Mouse (Mus musculus): Measurements from ENCODE around the gene Sh3bp1. TPM values are rescaled to one million over a fixed set of nuclear protein-coding genes. Genes with fewer than 3 reads are reported as not detected.

Sh3bp1 gene
- polyA plus RNA-seq, 1 experiment from 2014 or later = 14.5 TPM

DNA sequence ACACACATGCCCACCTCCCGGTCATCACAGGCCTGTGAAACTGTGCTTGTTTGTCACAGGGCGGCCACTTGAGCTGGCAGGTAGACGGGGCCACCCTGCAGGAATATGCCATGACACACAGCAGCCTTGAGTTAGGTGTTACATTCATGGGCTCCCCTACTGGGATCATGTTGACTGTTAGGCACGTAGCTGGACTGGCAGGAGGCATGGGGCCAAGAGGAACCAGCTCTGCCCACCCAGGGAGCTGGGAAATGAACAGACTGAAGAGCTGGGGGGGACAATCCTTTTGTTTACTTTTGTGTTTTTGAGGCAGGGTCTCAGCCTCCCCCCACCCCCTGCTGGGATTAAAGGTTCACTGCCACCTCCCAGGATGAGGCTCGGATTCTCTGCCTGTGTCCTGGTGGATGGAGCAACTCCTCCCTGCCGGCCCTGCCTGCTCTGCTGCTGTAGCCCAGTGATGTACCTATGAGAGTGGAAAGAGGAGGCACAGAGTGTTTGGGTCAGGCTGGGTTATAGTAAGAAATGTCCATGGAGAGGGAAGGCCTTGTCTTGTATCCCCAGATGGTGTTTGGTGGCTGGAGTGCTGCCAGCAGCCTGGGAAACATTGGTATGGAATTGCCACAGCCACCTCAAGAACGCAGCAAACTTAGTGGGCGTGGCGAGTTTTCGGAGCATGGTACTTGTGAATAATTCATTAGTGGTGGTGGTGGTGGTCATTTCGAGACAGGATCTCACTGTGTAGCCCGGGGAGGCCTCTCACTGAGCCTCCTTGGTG, 16.7 kb downstream of the Sh3bp1 start:
- 69% methylated on average over 12 of the region's 12 CpGs for WGBS
- peak overlapping the region; percentile 98 for H3K4me2 ChIP-seq (ENCODE audit: low read length)
- H3K9me3 ChIP-seq (ENCODE audit: control insufficient read depth, low read length) = no peaks in the 10 kb centered on the region
- H3K4me3 ChIP-seq (ENCODE audit: control insufficient read depth in 1 of 2, insufficient read depth in 1 of 2, low read depth in 1 of 2, low read length in 2 of 2) = no peak overlapping the region
- H3K36me3 ChIP-seq (ENCODE audit: control insufficient read depth, insufficient read depth, low read length) = peaks cover 23% of the 10 kb centered on the region
- no peak overlapping the region for H3K27ac ChIP-seq (replicated peaks in 1 of 2; ENCODE audit: control insufficient read depth in 1 of 2, insufficient read depth in 1 of 2, low read depth in 2 of 2, low read length in 2 of 2)
- H3K4me1 ChIP-seq (ENCODE audit: control insufficient read depth in 2 of 2, insufficient read depth in 2 of 2, low read length in 2 of 2) = peaks cover 10 to 20% of the 10 kb centered on the region in 2 experiments; a peak in 3 of 4 replicates
- ATAC-seq (ENCODE audit: insufficient number of reproducible peaks, insufficient read depth, low FRiP score, low read depth) = no peak
- H3K9ac ChIP-seq (ENCODE audit: low read length) = 0 out of 2 replicates have a peak overlapping the region, but pooled peaks have one; percentile 18
- no peaks in the 10 kb centered on the region for H3K27me3 ChIP-seq (ENCODE audit: control insufficient read depth, insufficient read depth, low read length)

- H3K36me3 ChIP-seq (ENCODE audit: control insufficient read depth, insufficient read depth, low read length) = peaks cover 18% of the 10 kb centered on the region
- no peak overlapping the region for H3K4me2 ChIP-seq (ENCODE audit: low read length)
- H3K9ac ChIP-seq (ENCODE audit: low read length) = no peak overlapping the region
- no peak for ATAC-seq (ENCODE audit: insufficient number of reproducible peaks, insufficient read depth, low FRiP score, low read depth)
- H3K4me3 ChIP-seq (ENCODE audit: control insufficient read depth in 1 of 2, insufficient read depth in 1 of 2, low read depth in 1 of 2, low read length in 2 of 2) = no peak overlapping the region
- no peaks in the 10 kb centered on the region for H3K27me3 ChIP-seq (ENCODE audit: control insufficient read depth, insufficient read depth, low read length)
- H3K9me3 ChIP-seq (ENCODE audit: control insufficient read depth, low read length) = no peaks in the 10 kb centered on the region
- no peak overlapping the region for H3K27ac ChIP-seq (replicated peaks in 1 of 2; ENCODE audit: control insufficient read depth in 1 of 2, insufficient read depth in 1 of 2, low read depth in 2 of 2, low read length in 2 of 2)
- WGBS = 92% methylated on average over 23 of the region's 23 CpGs
- peaks cover 10 to 20% of the 10 kb centered on the region in 2 experiments; a peak in 3 of 4 replicates for H3K4me1 ChIP-seq (ENCODE audit: control insufficient read depth in 2 of 2, insufficient read depth in 2 of 2, low read length in 2 of 2)
Measured at GRCm38 (mm10) chr15:78918126-78918525, 18.6 kb downstream of the Sh3bp1 start.

DNA sequence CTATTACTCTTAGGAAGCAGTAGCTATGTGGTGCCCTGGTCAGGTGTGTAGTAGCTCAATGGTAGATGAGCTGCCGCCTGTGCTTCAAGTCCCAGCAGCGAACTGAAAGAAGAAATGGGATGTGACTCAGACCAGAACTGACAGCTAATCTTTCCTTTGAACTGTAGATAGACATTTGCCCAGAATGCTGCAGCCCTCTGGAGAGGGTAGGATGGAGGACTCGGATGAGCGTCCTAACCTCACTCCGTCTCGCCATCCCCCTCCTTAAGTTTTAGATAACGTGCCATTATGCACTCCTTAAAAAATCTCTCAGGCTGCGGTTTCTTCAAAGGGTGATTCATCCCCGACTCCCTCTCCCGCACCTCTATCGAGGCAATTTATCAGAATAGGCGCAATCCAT, 20.3 kb downstream of the Sh3bp1 start:
- Histone ChIP-seq H3K27ac (replicated peaks in 1 of 2; ENCODE audit: control insufficient read depth in 1 of 2, insufficient read depth in 1 of 2, low read depth in 2 of 2, low read length in 2 of 2) (no peak overlapping the region), H3K36me3 (ENCODE audit: control insufficient read depth, insufficient read depth, low read length) (peaks cover 18% of the 10 kb centered on the region), H3K4me3 (ENCODE audit: control insufficient read depth in 1 of 2, insufficient read depth in 1 of 2, low read depth in 1 of 2, low read length in 2 of 2) (no peak overlapping the region), H3K4me1 (ENCODE audit: control insufficient read depth in 2 of 2, insufficient read depth in 2 of 2, low read length in 2 of 2) (peaks cover 7 to 15% of the 10 kb centered on the region in 2 experiments), H3K9ac (ENCODE audit: low read length) (no peak overlapping the region), H3K27me3 (ENCODE audit: control insufficient read depth, insufficient read depth, low read length) (no peaks in the 10 kb centered on the region), H3K4me2 (ENCODE audit: low read length) (no peak overlapping the region), H3K9me3 (ENCODE audit: control insufficient read depth, low read length) (no peaks in the 10 kb centered on the region)
- WGBS = 62% methylated on average over 12 of the region's 12 CpGs
- no peak for ATAC-seq (ENCODE audit: insufficient number of reproducible peaks, insufficient read depth, low FRiP score, low read depth)

DNA sequence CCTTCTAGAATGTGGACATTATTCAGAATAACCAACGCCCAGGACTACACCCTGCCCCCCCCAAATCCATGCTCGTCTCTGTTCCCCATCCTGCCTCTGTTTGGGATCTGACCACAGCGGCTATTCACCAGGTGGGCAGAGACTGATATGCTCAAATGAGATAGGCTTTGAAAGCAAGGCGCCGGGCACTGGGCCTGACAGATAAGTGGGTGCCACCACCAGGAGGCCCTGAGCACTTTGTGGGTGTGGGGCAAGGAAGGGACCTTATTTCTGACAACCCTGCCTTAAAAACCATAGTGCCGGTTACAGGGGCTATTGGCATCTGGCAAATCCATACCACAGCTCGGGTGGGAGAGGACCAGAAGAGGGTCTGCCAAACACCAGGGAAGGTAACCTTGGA, 23.1 kb downstream of the Sh3bp1 start:
- peaks cover 27 to 29% of the 10 kb centered on the region in 2 experiments for H3K4me1 ChIP-seq (ENCODE audit: control insufficient read depth in 2 of 2, insufficient read depth in 2 of 2, low read length in 2 of 2)
- H3K9ac ChIP-seq (ENCODE audit: low read length) = no peak overlapping the region
- ATAC-seq (ENCODE audit: insufficient number of reproducible peaks, insufficient read depth, low FRiP score, low read depth) = no peak
- H3K4me2 ChIP-seq (ENCODE audit: low read length) = no peak overlapping the region
- H3K36me3 ChIP-seq (ENCODE audit: control insufficient read depth, insufficient read depth, low read length) = peaks cover 14% of the 10 kb centered on the region
- no peaks in the 10 kb centered on the region for H3K9me3 ChIP-seq (ENCODE audit: control insufficient read depth, low read length)
- 84% methylated on average over 7 of the region's 7 CpGs for WGBS
- no peak overlapping the region for H3K27ac ChIP-seq (replicated peaks in 1 of 2; ENCODE audit: control insufficient read depth in 1 of 2, insufficient read depth in 1 of 2, low read depth in 2 of 2, low read length in 2 of 2)
- H3K27me3 ChIP-seq (ENCODE audit: control insufficient read depth, insufficient read depth, low read length) = no peaks in the 10 kb centered on the region
- no peak overlapping the region for H3K4me3 ChIP-seq (ENCODE audit: control insufficient read depth in 1 of 2, insufficient read depth in 1 of 2, low read depth in 1 of 2, low read length in 2 of 2)

- peaks cover 9% of the 10 kb centered on the region for H3K36me3 ChIP-seq (ENCODE audit: control insufficient read depth, insufficient read depth, low read length)
- no peak overlapping the region for H3K9ac ChIP-seq (ENCODE audit: low read length)
- 66% methylated on average over 6 of the region's 6 CpGs for WGBS
- no peaks in the 10 kb centered on the region for H3K27me3 ChIP-seq (ENCODE audit: control insufficient read depth, insufficient read depth, low read length)
- ATAC-seq (ENCODE audit: insufficient number of reproducible peaks, insufficient read depth, low FRiP score, low read depth) = no peak
- H3K4me3 ChIP-seq (ENCODE audit: control insufficient read depth in 1 of 2, insufficient read depth in 1 of 2, low read depth in 1 of 2, low read length in 2 of 2) = no peak overlapping the region
- no peak overlapping the region for H3K4me2 ChIP-seq (ENCODE audit: low read length)
- no peak overlapping the region for H3K27ac ChIP-seq (replicated peaks in 1 of 2; ENCODE audit: control insufficient read depth in 1 of 2, insufficient read depth in 1 of 2, low read depth in 2 of 2, low read length in 2 of 2)
- no peaks in the 10 kb centered on the region for H3K9me3 ChIP-seq (ENCODE audit: control insufficient read depth, low read length)
- H3K4me1 ChIP-seq (ENCODE audit: control insufficient read depth in 2 of 2, insufficient read depth in 2 of 2, low read length in 2 of 2) = peaks cover 31 to 36% of the 10 kb centered on the region in 2 experiments
Measured at GRCm38 (mm10) chr15:78923585-78923984, 24.0 kb downstream of the Sh3bp1 start.

GRCm38 (mm10) chr15:78925129-78925528, 25.6 kb downstream of the Sh3bp1 start:
- peaks cover 15% of the 10 kb centered on the region for H3K36me3 ChIP-seq (ENCODE audit: control insufficient read depth, insufficient read depth, low read length)
- H3K27ac ChIP-seq (replicated peaks in 1 of 2; ENCODE audit: control insufficient read depth in 1 of 2, insufficient read depth in 1 of 2, low read depth in 2 of 2, low read length in 2 of 2) = peak overlapping the region; percentile 93 to 98
- H3K4me3 ChIP-seq (ENCODE audit: control insufficient read depth in 1 of 2, insufficient read depth in 1 of 2, low read depth in 1 of 2, low read length in 2 of 2) = no peak overlapping the region
- H3K4me2 ChIP-seq (ENCODE audit: low read length) = no peak overlapping the region
- WGBS = 32% methylated on average over 8 of the region's 8 CpGs
- H3K27me3 ChIP-seq (ENCODE audit: control insufficient read depth, insufficient read depth, low read length) = no peaks in the 10 kb centered on the region
- peaks cover 32 to 39% of the 10 kb centered on the region in 2 experiments for H3K4me1 ChIP-seq (ENCODE audit: control insufficient read depth in 2 of 2, insufficient read depth in 2 of 2, low read length in 2 of 2)
- peak overlapping the region; percentile 67 for H3K9ac ChIP-seq (ENCODE audit: low read length)
- no peaks in the 10 kb centered on the region for H3K9me3 ChIP-seq (ENCODE audit: control insufficient read depth, low read length)
- no peak for ATAC-seq (ENCODE audit: insufficient number of reproducible peaks, insufficient read depth, low FRiP score, low read depth)

DNA sequence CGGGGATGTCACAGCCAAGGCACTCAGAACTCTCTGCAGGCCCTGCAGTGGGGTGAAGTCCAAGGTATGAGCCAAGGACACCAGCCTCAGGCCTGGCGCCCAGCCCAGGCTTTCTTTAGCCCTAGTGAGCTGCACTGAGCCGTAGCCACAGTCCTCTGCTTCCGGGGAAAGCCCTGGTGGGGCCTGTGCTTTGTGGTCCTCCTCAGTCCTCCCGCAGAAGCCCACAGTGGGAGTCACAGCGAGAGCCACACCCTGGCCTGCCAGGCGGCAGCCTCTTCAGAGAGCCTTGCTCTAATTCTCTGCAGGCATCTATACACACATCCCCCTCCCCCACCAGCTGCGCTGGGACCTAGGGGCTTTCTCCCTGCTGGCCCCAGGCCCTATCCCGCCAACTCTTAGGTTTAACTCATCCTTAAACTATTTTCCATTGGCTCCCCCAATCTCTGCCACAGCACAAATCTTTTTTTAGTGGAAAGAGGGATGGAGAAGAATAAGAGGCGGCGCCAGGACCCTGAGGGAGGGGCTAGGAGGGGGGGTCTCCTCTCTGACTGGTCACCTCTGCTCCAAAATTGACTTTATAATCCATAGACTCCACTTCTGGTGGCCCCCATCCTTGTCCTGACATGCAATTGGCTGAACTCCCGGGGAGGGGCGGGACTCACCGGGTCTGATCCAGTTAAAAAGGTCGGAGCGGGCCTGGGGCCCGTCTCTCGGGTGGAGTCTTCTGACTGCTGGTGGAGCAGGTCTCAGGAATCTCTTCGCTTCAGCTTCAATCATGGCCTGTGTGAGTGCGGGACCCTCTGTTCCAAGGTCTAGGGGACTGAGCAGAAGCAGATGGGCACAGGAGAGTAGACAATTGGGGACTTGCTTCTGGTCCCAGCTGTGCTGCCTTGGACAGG, 26.7 kb downstream of the Sh3bp1 start, which contains the start of gene Lgals1:
Gene Lgals1 (plus strand): TSS at position 705 of the 899 bp plus-strand sequence.
- 3% methylated on average over 20 of the region's 20 CpGs for WGBS
- Histone ChIP-seq H3K9ac (ENCODE audit: low read length) (peak within 1 kb of the TSS; percentile 80), H3K27me3 (ENCODE audit: control insufficient read depth, insufficient read depth, low read length) (no peaks in the 10 kb centered on the region), H3K36me3 (ENCODE audit: control insufficient read depth, insufficient read depth, low read length) (peaks cover 22% of the 10 kb centered on the region), H3K27ac (replicated peaks in 1 of 2; ENCODE audit: control insufficient read depth in 1 of 2, insufficient read depth in 1 of 2, low read depth in 2 of 2, low read length in 2 of 2) (peak within 1 kb of the TSS; percentile 93 to 98), H3K9me3 (ENCODE audit: control insufficient read depth, low read length) (no peaks in the 10 kb centered on the region), H3K4me3 (ENCODE audit: control insufficient read depth in 1 of 2, insufficient read depth in 1 of 2, low read depth in 1 of 2, low read length in 2 of 2) (peak within 1 kb of the TSS; percentile 53 to 72), H3K4me2 (ENCODE audit: low read length) (peak within 1 kb of the TSS; percentile 89), H3K4me1 (ENCODE audit: control insufficient read depth in 2 of 2, insufficient read depth in 2 of 2, low read length in 2 of 2) (peaks cover 32 to 39% of the 10 kb centered on the region in 2 experiments)
- ATAC-seq (ENCODE audit: insufficient number of reproducible peaks, insufficient read depth, low FRiP score, low read depth) = peak; percentile 74
